Mouse (Mus musculus) embryo, embryonic 10 days (tissue): ENCODE measurements around the gene Slc27a3.

ENCODE experiments used
- DNase-seq: peaks from one replicate; pipeline ENCODE4 v3.0.0-alpha.2; 2015; ENCODE audit warnings: low spot score

The Slc27a3 gene

DNA sequence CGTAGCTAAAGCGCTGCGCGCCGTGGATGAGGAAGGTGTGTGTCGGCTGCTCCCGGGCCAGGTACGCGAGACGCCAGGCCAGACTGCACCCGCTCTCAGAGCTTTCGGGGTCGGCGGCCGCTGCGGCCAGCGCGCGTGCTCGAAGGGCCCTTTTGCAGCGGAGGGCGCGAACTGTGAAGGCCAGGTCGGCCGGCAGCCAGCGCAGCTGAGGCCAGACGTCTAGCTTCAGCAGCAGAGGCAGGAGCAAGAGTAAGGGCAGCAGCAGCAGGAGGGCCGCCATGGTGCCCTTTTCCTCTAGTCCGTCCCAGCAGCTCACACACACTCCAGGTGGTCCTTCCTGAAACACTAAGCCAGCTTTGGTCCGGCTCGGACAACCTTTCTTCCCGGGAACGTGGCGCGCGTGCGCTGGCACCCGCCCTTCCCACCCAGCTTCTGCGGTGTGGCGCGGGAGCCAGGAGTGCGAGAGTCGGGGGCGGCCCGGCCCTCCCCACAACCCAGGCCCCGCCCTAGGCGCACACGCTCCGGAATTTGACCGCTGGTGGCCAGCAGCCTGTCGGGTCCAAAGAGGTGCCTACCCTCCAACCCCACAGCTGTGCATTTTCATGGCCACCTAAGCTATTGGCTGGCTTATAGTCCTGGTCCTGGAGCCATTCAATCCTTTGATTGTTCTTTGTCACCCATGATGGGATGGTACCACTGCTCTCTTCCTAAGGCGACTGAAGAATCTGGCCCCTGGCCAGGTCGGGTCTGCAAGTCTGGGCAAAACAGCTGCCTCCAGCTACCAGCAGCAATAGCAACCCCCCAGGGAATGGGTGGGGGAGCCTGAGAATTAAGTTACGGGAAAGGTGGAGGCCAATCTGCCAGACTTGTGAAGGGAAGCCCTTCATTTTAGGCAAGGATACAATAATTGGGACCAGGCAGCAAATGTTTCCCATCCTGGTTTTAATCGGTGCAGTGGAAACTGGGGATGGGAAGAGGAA lies at the start of gene Slc27a3:
TSS of gene Slc27a3 (minus strand) at position 428 of the 980 bp plus-strand sequence.
- DNase-seq = peak; percentile 80

- no peak for DNase-seq
These were observed 47.4 kb upstream of the Slc27a3 start for GRCm38 (mm10) chr3:90437131-90437530.

DNA sequence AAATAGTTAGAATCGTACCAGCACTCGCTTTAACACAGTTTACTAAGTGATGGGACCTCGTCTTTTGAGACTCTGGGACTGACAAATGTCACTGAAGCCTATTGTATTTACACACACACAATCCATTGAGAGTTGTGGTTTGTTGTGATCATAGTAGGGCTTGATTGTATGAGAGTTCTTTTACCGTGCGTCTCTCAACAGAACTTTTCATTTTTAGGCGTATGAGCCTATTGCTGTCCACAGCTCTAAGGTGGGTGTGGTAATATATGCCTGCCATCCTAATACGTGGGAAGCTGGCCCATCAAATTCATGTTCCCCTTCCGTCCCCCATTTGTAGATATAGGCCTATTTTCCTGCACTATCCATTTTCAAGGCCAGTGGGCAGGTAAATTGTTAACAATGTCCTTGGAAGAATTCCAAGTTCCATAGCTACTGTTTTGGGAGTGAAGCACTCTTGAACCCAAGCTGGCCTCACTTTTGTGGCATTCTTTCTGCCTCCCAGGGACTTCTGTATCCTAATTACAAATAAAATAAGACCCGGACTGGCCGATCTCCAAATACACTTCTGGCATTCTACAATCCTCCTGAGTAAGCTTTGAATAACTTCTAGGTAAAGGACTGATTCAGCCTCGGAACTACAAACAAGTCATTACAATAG lies 44.5 kb upstream of the Slc27a3 start:
- DNase-seq = no peak

GRCm38 (mm10) chr3:90433381-90434020 lies 43.8 kb upstream of the Slc27a3 start, which contains the start of gene Ints3:
Gene Ints3, minus strand, starts transcription at chr3:90433622.
- peak; percentile 100 for DNase-seq

DNA sequence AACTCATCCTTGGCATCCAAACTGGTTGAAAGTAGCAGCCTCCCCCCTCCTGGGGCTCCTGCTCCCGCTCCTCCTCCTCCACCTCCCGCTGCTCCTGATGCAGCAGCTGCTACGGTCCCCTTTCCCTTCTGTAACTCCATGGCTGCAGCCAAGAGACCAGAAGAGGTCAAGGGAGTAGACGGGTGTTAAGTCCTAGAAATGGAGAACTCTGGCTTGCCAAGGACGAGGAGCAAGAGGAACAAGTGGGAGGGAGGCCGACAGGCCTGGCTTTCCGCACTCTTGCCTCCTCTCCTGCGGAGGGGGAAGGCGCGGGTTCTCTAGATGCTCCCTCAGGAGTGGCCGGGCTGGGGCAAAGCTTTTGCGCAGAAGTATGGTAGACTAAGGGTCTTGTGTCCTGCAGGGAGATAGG lies 43.1 kb upstream of the Slc27a3 start:
- DNase-seq = peak; percentile 24

GRCm38 (mm10) chr3:90432348-90432747 lies 42.6 kb upstream of the Slc27a3 start:
- no peak for DNase-seq

- no peak for DNase-seq
These were observed 39.8 kb upstream of the Slc27a3 start for GRCm38 (mm10) chr3:90429576-90429975.

DNA sequence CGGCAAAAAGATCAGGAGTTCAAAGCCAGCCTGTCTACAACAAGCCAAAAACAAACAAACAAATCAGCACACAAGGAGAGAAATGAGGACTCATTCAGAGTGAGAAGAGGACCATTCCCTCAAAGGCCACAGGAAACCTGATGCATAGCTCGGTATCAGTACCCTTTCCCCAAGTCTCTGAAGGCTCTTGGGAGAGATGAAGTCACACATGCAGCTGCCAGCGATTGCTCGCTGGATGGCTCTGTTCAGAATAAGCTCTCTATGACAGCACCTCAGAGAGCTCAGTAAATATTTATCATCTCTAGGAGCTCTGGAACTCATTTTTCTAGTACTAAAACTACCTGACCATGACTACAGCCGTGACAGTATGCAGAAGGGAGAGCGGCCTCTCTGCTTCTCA lies 38.4 kb upstream of the Slc27a3 start:
- DNase-seq = no peak

- no peak for DNase-seq
These were observed 37.8 kb upstream of the Slc27a3 start for GRCm38 (mm10) chr3:90427574-90427973.

GRCm38 (mm10) chr3:90425499-90425898 lies 35.8 kb upstream of the Slc27a3 start:
- DNase-seq = no peak

- DNase-seq = no peak
These were observed 33.8 kb upstream of the Slc27a3 start for GRCm38 (mm10) chr3:90423549-90423948.

GRCm38 (mm10) chr3:90420696-90421095 lies 31.0 kb upstream of the Slc27a3 start:
- no peak for DNase-seq

DNA sequence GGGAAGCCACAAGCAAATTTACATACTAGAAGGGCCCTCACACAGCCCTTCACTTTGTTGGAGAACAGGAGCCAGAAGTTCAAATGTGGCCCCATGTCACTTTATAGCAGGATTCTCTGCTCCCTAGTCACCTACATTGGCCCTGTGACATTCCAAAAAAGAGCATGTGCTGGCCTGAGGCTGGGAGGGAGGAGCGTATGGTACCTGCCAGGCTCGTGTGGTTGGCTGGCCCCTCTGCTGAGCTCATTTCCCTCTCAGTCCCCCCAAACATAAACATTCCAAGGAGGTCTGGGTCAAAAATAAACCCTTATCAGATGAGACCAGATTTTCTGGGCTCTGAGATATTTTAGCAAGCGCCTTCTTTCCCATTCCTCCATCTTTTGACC lies 23.3 kb upstream of the Slc27a3 start:
- DNase-seq = no peak

DNA sequence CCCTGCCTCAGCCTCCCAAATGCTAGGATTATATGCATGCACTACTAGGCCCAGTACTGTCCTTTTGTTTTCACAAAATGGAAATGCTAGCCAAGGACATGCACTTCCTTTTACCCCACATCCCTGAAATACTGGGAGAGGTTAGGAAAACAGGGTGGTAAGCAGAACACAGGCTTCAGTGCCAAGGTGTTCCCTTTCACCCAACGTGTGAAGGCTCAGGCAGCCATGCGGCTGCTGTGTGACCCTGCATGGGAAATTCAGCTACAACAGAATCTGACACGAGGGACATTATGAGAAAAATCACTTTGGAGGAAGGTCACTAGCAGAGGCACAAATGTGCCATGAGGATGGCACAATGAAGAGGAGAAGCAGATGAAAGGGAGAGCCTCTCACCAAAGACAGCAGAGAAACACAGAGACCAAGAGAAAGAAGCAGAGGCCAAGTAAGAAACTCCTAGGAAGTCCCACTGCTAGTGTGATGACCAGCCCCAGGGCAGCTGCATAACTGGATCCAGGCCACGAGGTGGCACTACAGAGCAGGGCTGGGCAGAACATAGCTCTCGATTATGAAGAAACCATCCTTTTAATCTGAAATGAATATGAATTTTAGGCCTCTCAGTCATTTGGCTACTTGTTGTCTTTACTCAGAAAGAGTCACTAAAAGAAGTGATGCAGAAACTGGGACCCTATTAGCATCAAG lies 22.7 kb upstream of the Slc27a3 start:
- peak; percentile 77 for DNase-seq

GRCm38 (mm10) chr3:90408721-90409120 lies 19.0 kb upstream of the Slc27a3 start:
- DNase-seq = no peak

GRCm38 (mm10) chr3:90406414-90406813 lies 16.7 kb upstream of the Slc27a3 start:
- no peak for DNase-seq

DNA sequence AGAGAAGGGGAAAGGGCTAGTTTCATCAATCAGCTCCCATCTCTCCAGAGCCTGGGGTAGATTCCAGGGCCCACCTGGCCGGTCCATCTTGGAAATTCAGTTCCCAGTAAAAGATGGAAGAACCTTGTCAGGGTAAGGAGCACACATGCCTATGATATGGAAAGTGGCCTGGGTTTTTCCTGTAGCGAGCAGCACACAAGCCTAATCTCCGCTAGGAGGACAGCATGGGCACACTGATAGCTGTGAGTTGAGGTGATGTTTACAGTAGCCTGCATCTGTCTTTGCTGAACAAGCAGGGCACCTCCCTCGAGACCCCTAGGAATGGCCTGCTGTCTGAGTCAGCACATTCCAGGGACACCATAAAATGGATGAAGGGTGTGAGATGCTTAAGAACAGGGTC lies 14.9 kb upstream of the Slc27a3 start:
- DNase-seq = no peak

DNA sequence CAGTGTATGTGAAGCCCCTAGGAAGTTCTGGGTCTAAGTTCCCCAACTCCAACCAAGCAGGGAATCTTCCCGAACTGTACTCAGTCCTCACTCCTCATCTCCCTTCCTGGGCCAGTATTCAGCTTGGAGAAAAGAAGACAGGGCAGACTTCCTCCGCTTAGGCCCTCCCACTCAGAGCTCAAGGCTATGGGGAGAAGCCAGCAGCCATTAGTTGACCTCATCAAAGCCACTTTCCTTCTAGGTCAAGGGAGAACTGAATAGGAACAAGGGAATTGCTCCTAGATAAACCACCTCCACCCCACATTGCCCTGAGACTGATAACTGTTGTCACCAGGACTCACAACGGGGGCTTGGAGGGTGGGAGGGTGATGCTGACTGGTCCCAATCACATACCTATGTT lies 14.4 kb upstream of the Slc27a3 start:
- DNase-seq = no peak

- no peak for DNase-seq
These were observed 11.3 kb upstream of the Slc27a3 start for GRCm38 (mm10) chr3:90400993-90401392.

DNA sequence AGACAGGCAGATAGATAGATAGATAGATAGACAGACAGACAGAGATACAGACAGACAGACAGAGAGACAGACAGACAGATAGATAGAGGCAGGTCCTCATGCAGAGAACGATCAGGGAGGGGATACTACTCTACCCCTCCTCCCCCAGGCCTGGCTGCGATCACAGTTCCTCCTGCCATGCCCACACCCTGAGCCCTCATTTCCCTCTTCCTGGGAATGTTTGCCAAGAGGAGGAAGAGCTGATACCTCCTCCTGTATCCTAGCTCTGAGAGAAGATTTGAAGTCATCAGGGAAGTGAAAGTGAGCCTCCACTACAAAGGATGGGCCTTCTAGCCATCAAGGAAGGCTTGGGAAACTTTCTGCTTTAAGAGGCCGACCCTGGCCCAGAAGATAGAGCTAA lies 5.9 kb upstream of the Slc27a3 start:
- DNase-seq = no peak

- DNase-seq = no peak
These were observed 2.9 kb upstream of the Slc27a3 start for GRCm38 (mm10) chr3:90392661-90393060.

GRCm38 (mm10) chr3:90391941-90392340 lies 2.2 kb upstream of the Slc27a3 start:
- no peak for DNase-seq
